ENCODE assay signal across 8 mouse cellular contexts in the genomic region with DNA sequence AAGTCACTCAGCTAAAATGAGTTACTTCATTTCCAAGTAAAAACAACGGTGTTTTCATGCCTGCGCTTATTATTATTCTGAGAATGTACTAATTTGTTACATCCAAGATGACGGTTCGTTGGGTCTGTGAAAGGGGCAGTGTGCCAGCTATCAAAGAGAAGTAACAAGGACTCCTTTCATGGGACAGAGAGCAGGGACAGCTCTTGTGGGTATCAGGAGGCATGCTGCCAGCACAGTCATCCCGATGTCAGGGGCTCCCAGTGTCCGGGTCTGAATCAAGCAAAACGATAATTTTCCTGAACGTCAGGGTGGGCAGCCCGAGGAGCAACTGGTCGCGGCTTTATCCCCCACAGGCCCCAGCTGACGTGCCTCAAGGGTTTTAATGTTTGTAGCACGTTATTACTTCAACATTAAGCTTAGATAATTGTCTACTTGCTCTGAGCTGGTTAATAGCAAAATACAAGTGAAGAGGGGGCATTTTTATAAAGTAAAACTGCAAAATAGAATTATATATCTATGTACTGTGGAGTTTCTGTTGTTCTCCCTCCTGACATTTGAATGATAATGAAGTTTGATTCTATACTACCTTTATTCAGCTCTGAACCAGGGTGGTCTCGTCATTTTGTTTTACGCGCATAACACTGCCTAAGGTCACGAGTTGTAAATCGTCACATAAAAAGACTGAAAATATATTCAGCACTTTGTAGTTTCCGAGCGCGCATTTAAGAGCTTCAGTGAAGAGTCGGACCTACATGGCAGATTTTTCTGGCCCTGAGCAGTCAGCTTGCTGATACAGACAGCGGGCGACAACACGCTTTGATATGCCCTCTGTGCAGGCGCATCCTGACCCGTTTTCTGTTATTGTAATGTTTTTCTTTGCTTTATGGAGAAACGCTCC.
DNase-seq lines count a peak whose midpoint lies in the region; ATAC-seq and TF ChIP-seq lines count a peak whose summit lies in the region.

No protein-coding gene starts in this region.

- peak; percentile 75 for DNase-seq in 3T3-L1 (ENCODE audit: low read depth, low spot score)
- DNase-seq in cerebellum, adult 11-12 months: peak; percentile 47
- peak; percentile 79 for DNase-seq in forebrain, postnatal 0 days
- peak; percentile 44 to 52 for DNase-seq in left cerebral cortex, adult 18-20 months (ENCODE audit: low spot score in 2 of 2)
- no peak for DNase-seq in lung, postnatal 25 days (ENCODE audit: low spot score)
- no peak for DNase-seq in heart, postnatal 10 days

- no peak overlapping the region for H3K4me3 ChIP-seq in forebrain, postnatal 0 days (ENCODE audit: low read depth, low read length)
- no peak overlapping the region for H3K4me3 ChIP-seq in neural tube, embryonic 12.5 days

- H3K36me3 ChIP-seq in forebrain, postnatal 0 days (ENCODE audit: insufficient read depth): no peaks in the 10 kb centered on the region
- no peaks in the 10 kb centered on the region for H3K36me3 ChIP-seq in neural tube, embryonic 12.5 days

- no peaks in the 10 kb centered on the region for H3K27me3 ChIP-seq in forebrain, postnatal 0 days (ENCODE audit: insufficient read depth, low read length)
- H3K27me3 ChIP-seq in neural tube, embryonic 12.5 days (replicated peaks): no peaks in the 10 kb centered on the region

- TF ChIP-seq CTCF in forebrain, postnatal 0 days (IDR thresholded peaks at IDR 0.05; ENCODE audit: low read depth): no peak

- peak; percentile 55 for ATAC-seq in forebrain, postnatal 0 days
- ATAC-seq in neural tube, embryonic 12.5 days (ENCODE audit: low FRiP score, low read depth): peak; percentile 87
- ATAC-seq in granulocyte monocyte progenitor cell, adult 5-6 weeks (replicated peaks; ENCODE audit: poor library complexity, severe bottlenecking): no peak

- WGBS in forebrain, postnatal 0 days: 12% methylated on average over 28 of the region's 28 CpGs
- WGBS in neural tube, embryonic 12.5 days: 14% methylated on average over 28 of the region's 28 CpGs

- H3K4me1 ChIP-seq in forebrain, postnatal 0 days (ENCODE audit: insufficient read depth): 0 out of 2 replicates have a peak, but pooled peaks cover 3% of the 10 kb centered on the region
- peaks cover 18% of the 10 kb centered on the region; the same call in 1 of the 2 replicates for H3K4me1 ChIP-seq in neural tube, embryonic 12.5 days

- peak overlapping the region; percentile 62 for H3K27ac ChIP-seq in forebrain, postnatal 0 days (ENCODE audit: low read depth, low read length)
- no peak overlapping the region for H3K27ac ChIP-seq in neural tube, embryonic 12.5 days

- H3K9ac ChIP-seq in forebrain, postnatal 0 days: peak overlapping the region; percentile 29; the same call in 1 of the 2 replicates
- no peak overlapping the region for H3K9ac ChIP-seq in neural tube, embryonic 12.5 days

- intact Hi-C loops in heart, postnatal 10 days (cut with DNase I): no loop called here

- H3K9me3 ChIP-seq in forebrain, postnatal 0 days (ENCODE audit: low read length): no peaks in the 10 kb centered on the region
- no peaks in the 10 kb centered on the region for H3K9me3 ChIP-seq in neural tube, embryonic 12.5 days

- peak overlapping the region; percentile 34 for H3K4me2 ChIP-seq in forebrain, postnatal 0 days (ENCODE audit: low read depth)
- peak overlapping the region; percentile 40 for H3K4me2 ChIP-seq in neural tube, embryonic 12.5 days (replicated peaks)

Comparison
In these comparisons a context has a peak if more than half of its experiments do, and no peak if none do; other contexts are left out.
1. DNase-seq: peak in 3T3-L1 (single experiment), cerebellum, adult 11-12 months (single experiment), forebrain, postnatal 0 days (single experiment) and left cerebral cortex, adult 18-20 months (2 of 2); none in lung, postnatal 25 days (single experiment) and heart, postnatal 10 days (0 of 2).